Mouse (Mus musculus): ENCODE measurements around the gene Emd. TPM values are rescaled to one million over a fixed set of nuclear protein-coding genes. Genes with fewer than 3 reads are reported as not detected.

Emd gene
- polyA plus RNA-seq, 1 experiment: 41.6 TPM

- DNase-seq (ENCODE audit: low read depth in 1 of 2, low spot score in 2 of 2): peak in 1 of 2 experiments; percentile 47
- peaks cover 6% of the 10 kb centered on the region for H3K4me1 ChIP-seq (ENCODE audit: control insufficient read depth, insufficient read depth, insufficient read length)
- 18% methylated on average over 3 of the region's 3 CpGs for WGBS
- TF ChIP-seq POLR2A (IDR thresholded peaks at IDR 0.05; ENCODE audit: low read depth, low read length) (no peak), CTCF (IDR thresholded peaks at IDR 0.05; ENCODE audit: extremely low read depth, insufficient read depth, insufficient read length, insufficient replicate concordance) (peak; percentile 43; the same call in 1 of the 2 replicates)
- H3K36me3 ChIP-seq (ENCODE audit: control insufficient read depth, insufficient read depth, low read length): no peaks in the 10 kb centered on the region
- peak overlapping the region; percentile 63 for H3K4me3 ChIP-seq (ENCODE audit: extremely low read depth, insufficient read depth, insufficient read length)
- H3K27me3 ChIP-seq (ENCODE audit: control insufficient read depth, insufficient read depth, low read length): no peaks in the 10 kb centered on the region
- peak overlapping the region; percentile 91 for H3K27ac ChIP-seq (ENCODE audit: insufficient read depth, low read length)
Measured at GRCm38 (mm10) chrX:74248651-74249050, 5.8 kb upstream of the Emd start.

- WGBS: 23% methylated on average over 38 of the region's 38 CpGs
- H3K27ac ChIP-seq (ENCODE audit: insufficient read depth, low read length): peak within 1 kb of the TSS; percentile 91
- peak in 1 of 2 experiments; percentile 67 for DNase-seq (ENCODE audit: low read depth in 1 of 2, low spot score in 2 of 2)
Measured at GRCm38 (mm10) chrX:74249615-74250014, 4.9 kb upstream of the Emd start, which contains the start of gene Flna. Flna (minus strand) TSS chrX:74249820.

GRCm38 (mm10) chrX:74254888-74255565, 540 bp downstream of the Emd start:
- Histone ChIP-seq H3K4me1 (ENCODE audit: control insufficient read depth, insufficient read depth, insufficient read length) (peaks cover 8% of the 10 kb centered on the region; the same call in 1 of the 2 replicates), H3K27me3 (ENCODE audit: control insufficient read depth, insufficient read depth, low read length) (no peaks in the 10 kb centered on the region), H3K27ac (ENCODE audit: insufficient read depth, low read length) (peak overlapping the region; percentile 98), H3K4me3 (ENCODE audit: extremely low read depth, insufficient read depth, insufficient read length) (peak overlapping the region; percentile 86), H3K36me3 (ENCODE audit: control insufficient read depth, insufficient read depth, low read length) (peaks cover 3% of the 10 kb centered on the region; the same call in 1 of the 2 replicates)
- DNase-seq (ENCODE audit: low read depth in 1 of 2, low spot score in 2 of 2): no peak
- 28% methylated on average over 31 of the region's 31 CpGs for WGBS
- TF ChIP-seq CTCF (IDR thresholded peaks at IDR 0.05; ENCODE audit: extremely low read depth, insufficient read depth, insufficient read length, insufficient replicate concordance) (no peak), POLR2A (IDR thresholded peaks at IDR 0.05; ENCODE audit: low read depth, low read length) (no peak)

More at GRCm38 (mm10) chrX:74249615-74250014, 4.9 kb upstream of the Emd start, which contains the start of gene Flna:
- Histone ChIP-seq H3K36me3 (ENCODE audit: control insufficient read depth, insufficient read depth, low read length) (no peaks in the 10 kb centered on the region), H3K4me1 (ENCODE audit: control insufficient read depth, insufficient read depth, insufficient read length) (peaks cover 6% of the 10 kb centered on the region), H3K4me3 (ENCODE audit: extremely low read depth, insufficient read depth, insufficient read length) (peak within 1 kb of the TSS; percentile 63), H3K27me3 (ENCODE audit: control insufficient read depth, insufficient read depth, low read length) (no peaks in the 10 kb centered on the region)
- TF ChIP-seq POLR2A (IDR thresholded peaks at IDR 0.05; ENCODE audit: low read depth, low read length) (no peak; the same call in 1 of the 2 replicates), CTCF (IDR thresholded peaks at IDR 0.05; ENCODE audit: extremely low read depth, insufficient read depth, insufficient read length, insufficient replicate concordance) (0 out of 2 replicates have a peak, but pooled peaks have one; percentile 24)

- Histone ChIP-seq H3K4me3 (ENCODE audit: extremely low read depth, insufficient read depth, insufficient read length) (no peak overlapping the region), H3K36me3 (ENCODE audit: control insufficient read depth, insufficient read depth, low read length) (peaks cover 3% of the 10 kb centered on the region; the same call in 1 of the 2 replicates), H3K27ac (ENCODE audit: insufficient read depth, low read length) (no peak overlapping the region), H3K4me1 (ENCODE audit: control insufficient read depth, insufficient read depth, insufficient read length) (peaks cover 6% of the 10 kb centered on the region; the same call in 1 of the 2 replicates), H3K27me3 (ENCODE audit: control insufficient read depth, insufficient read depth, low read length) (no peaks in the 10 kb centered on the region)
- DNase-seq (ENCODE audit: low read depth in 1 of 2, low spot score in 2 of 2): no peak
- no peak for TF ChIP-seq CTCF (IDR thresholded peaks at IDR 0.05; ENCODE audit: extremely low read depth, insufficient read depth, insufficient read length, insufficient replicate concordance)
- TF ChIP-seq POLR2A (IDR thresholded peaks at IDR 0.05; ENCODE audit: low read depth, low read length): no peak
- 84% methylated on average over 3 of the region's 3 CpGs for WGBS
Measured at GRCm38 (mm10) chrX:74257746-74258145, 3.3 kb downstream of the Emd start.

- no peak for DNase-seq (ENCODE audit: low read depth in 1 of 2, low spot score in 2 of 2)
- no peak for TF ChIP-seq POLR2A (IDR thresholded peaks at IDR 0.05; ENCODE audit: low read depth, low read length)
- TF ChIP-seq CTCF (IDR thresholded peaks at IDR 0.05; ENCODE audit: extremely low read depth, insufficient read depth, insufficient read length, insufficient replicate concordance): no peak
- WGBS: 29% methylated on average over 3 of the region's 3 CpGs
- peak overlapping the region; percentile 97 for H3K27ac ChIP-seq (ENCODE audit: insufficient read depth, low read length)
- peaks cover 3% of the 10 kb centered on the region; the same call in 1 of the 2 replicates for H3K36me3 ChIP-seq (ENCODE audit: control insufficient read depth, insufficient read depth, low read length)
- H3K27me3 ChIP-seq (ENCODE audit: control insufficient read depth, insufficient read depth, low read length): no peaks in the 10 kb centered on the region
- H3K4me1 ChIP-seq (ENCODE audit: control insufficient read depth, insufficient read depth, insufficient read length): peaks cover 4% of the 10 kb centered on the region; the same call in 1 of the 2 replicates
- peak overlapping the region; percentile 68 for H3K4me3 ChIP-seq (ENCODE audit: extremely low read depth, insufficient read depth, insufficient read length)
Measured at GRCm38 (mm10) chrX:74269736-74270061, 15.2 kb downstream of the Emd start.

GRCm38 (mm10) chrX:74270062-74270901, 15.8 kb downstream of the Emd start, which contains the start of gene Rpl10:
Rpl10 (plus strand) TSS chrX:74270812.
- peak within 1 kb of the TSS; percentile 99 for H3K27ac ChIP-seq (ENCODE audit: insufficient read depth, low read length)
- H3K4me3 ChIP-seq (ENCODE audit: extremely low read depth, insufficient read depth, insufficient read length): peak within 1 kb of the TSS; percentile 83
- no peaks in the 10 kb centered on the region for H3K27me3 ChIP-seq (ENCODE audit: control insufficient read depth, insufficient read depth, low read length)
- peak; percentile 82 to 96 for DNase-seq (ENCODE audit: low read depth in 1 of 2, low spot score in 2 of 2)
- 22% methylated on average over 42 of the region's 42 CpGs for WGBS
- H3K4me1 ChIP-seq (ENCODE audit: control insufficient read depth, insufficient read depth, insufficient read length): peaks cover 4% of the 10 kb centered on the region; the same call in 1 of the 2 replicates
- TF ChIP-seq CTCF (IDR thresholded peaks at IDR 0.05; ENCODE audit: extremely low read depth, insufficient read depth, insufficient read length, insufficient replicate concordance) (no peak), POLR2A (IDR thresholded peaks at IDR 0.05; ENCODE audit: low read depth, low read length) (peak; percentile 92)
- H3K36me3 ChIP-seq (ENCODE audit: control insufficient read depth, insufficient read depth, low read length): peaks cover 3% of the 10 kb centered on the region; the same call in 1 of the 2 replicates
